Mouse (Mus musculus) cerebellum, adult 2 months (tissue): ENCODE results near the gene Kcnc4.

ENCODE experiments used
- CTCF ChIP-seq: fragments of 200-500 bp; IDR thresholded peaks from 2 replicates; pipeline ENCODE4 v1.5.1; 2011; ENCODE audit warnings: low read depth, mild to moderate bottlenecking, control low read depth, low read length, moderate library complexity, borderline replicate concordance; ENCODE audit not compliant: insufficient read depth
- POLR2A ChIP-seq: fragments of 200-500 bp; IDR thresholded peaks from 2 replicates; pipeline ENCODE4 v1.6.1; 2011; ENCODE audit warnings: low read length, control low read depth, borderline replicate concordance; ENCODE audit not compliant: insufficient read depth

- TF ChIP-seq CTCF (peak; percentile 90), POLR2A (no peak)
Measured at GRCm38 (mm10) chr3:107483290-107483689, 23.9 kb upstream of the Kcnc4 start.
